Mouse (Mus musculus): Measurements from ENCODE around the gene Nr4a3. TPM values are rescaled to one million over a fixed set of nuclear protein-coding genes. Genes with fewer than 3 reads are reported as not detected.

The Nr4a3 gene
- polyA plus RNA-seq, 1 experiment from 2014 or later, result 0.13 TPM

DNA sequence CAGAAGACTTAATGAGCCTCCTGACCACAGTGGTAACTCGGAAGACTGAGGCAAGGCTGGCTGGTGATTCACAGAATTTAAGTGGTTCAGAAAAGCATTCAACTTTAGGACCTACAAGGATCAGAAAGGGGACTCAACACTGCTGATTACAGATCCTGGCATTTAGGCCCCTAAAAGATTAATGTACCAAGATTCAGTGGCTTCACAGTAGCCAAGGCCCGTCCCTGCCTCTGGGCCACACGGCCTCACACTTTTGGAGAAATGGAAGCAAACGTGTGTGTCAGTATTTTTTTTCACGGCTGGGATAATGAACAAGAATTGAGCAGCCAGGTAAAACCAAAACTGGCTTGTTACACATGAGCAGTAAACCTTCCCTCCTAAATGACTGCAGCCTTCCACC lies 6.1 kb upstream of the Nr4a3 start:
- peaks cover 10% of the 10 kb centered on the region for H3K4me1 ChIP-seq (ENCODE audit: control insufficient read depth, insufficient read depth, low read length)
- no peaks in the 10 kb centered on the region for H3K27me3 ChIP-seq (ENCODE audit: control insufficient read depth, insufficient read depth, low read length)
- no peaks in the 10 kb centered on the region for H3K36me3 ChIP-seq (ENCODE audit: control insufficient read depth, insufficient read depth)
- H3K4me3 ChIP-seq (ENCODE audit: low read length), result no peak overlapping the region
- no peak overlapping the region for H3K4me2 ChIP-seq (ENCODE audit: low read depth, low read length)
- no peak for ATAC-seq (replicated peaks; ENCODE audit: extremely low read depth, insufficient read depth, low FRiP score)
- no peak overlapping the region for H3K27ac ChIP-seq (ENCODE audit: low read length)
- no peaks in the 10 kb centered on the region for H3K9me3 ChIP-seq (replicated peaks; ENCODE audit: control insufficient read depth, low read length)
- 81% methylated on average over 5 of the region's 5 CpGs for WGBS
- no peak overlapping the region for H3K9ac ChIP-seq (ENCODE audit: low read length)

DNA sequence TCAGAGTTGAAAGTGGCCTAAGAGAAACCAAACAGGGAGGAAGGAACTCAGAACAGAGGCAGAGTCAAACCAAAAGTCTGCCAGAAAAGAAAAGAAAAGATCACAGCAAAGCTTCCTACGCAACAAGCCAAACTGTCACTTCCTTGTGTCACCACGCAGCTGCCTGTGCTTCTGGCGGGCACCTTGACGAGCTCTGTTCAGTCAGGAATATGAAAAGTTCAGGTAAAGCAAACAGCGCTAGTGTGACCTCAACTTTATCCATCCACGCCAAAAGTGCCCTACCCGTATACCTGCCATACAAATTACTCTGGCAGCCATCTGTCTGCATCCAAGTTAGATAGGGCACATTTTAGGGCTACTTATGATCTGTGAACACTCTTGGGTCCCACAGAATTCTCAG lies 5.2 kb upstream of the Nr4a3 start:
- ATAC-seq (replicated peaks; ENCODE audit: extremely low read depth, insufficient read depth, low FRiP score), result no peak
- no peak overlapping the region for H3K27ac ChIP-seq (ENCODE audit: low read length)

DNA sequence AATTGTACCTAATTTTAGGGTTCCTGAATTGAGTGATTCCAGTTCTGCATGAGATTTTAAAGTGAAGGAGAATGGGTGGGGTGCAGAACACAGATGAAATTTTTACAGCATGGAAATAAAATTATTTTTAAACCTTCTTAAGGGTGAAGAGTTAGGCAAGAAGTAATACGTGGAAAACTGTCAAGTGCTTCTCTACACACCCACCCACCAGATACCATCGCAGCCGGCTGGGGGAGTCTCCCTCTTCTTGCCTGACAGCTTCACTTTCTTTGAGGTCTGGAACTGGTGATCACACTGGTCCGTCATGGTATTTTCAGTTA lies 2.5 kb upstream of the Nr4a3 start:
- Histone ChIP-seq H3K36me3 (ENCODE audit: control insufficient read depth, insufficient read depth) (no peaks in the 10 kb centered on the region), H3K9ac (ENCODE audit: low read length) (peak overlapping the region; percentile 92), H3K4me3 (ENCODE audit: low read length) (peak overlapping the region; percentile 81), H3K4me2 (ENCODE audit: low read depth, low read length) (peak overlapping the region; percentile 72), H3K27ac (ENCODE audit: low read length) (peak overlapping the region; percentile 100), H3K4me1 (ENCODE audit: control insufficient read depth, insufficient read depth, low read length) (peaks cover 25% of the 10 kb centered on the region), H3K9me3 (replicated peaks; ENCODE audit: control insufficient read depth, low read length) (no peaks in the 10 kb centered on the region), H3K27me3 (ENCODE audit: control insufficient read depth, insufficient read depth, low read length) (no peaks in the 10 kb centered on the region; the same call in 1 of the 2 replicates)
- ATAC-seq (replicated peaks; ENCODE audit: extremely low read depth, insufficient read depth, low FRiP score), result no peak
- WGBS, result 0% methylated on average over 4 of the region's 4 CpGs

More for the DNA sequence above, 5.2 kb upstream of the Nr4a3 start:
- H3K9ac ChIP-seq (ENCODE audit: low read length), result no peak overlapping the region
- H3K27me3 ChIP-seq (ENCODE audit: control insufficient read depth, insufficient read depth, low read length), result no peaks in the 10 kb centered on the region
- H3K9me3 ChIP-seq (replicated peaks; ENCODE audit: control insufficient read depth, low read length), result no peaks in the 10 kb centered on the region
- WGBS, result 75% methylated on average over 7 of the region's 7 CpGs
- no peak overlapping the region for H3K4me2 ChIP-seq (ENCODE audit: low read depth, low read length)
- H3K4me3 ChIP-seq (ENCODE audit: low read length), result no peak overlapping the region
- H3K36me3 ChIP-seq (ENCODE audit: control insufficient read depth, insufficient read depth), result no peaks in the 10 kb centered on the region
- H3K4me1 ChIP-seq (ENCODE audit: control insufficient read depth, insufficient read depth, low read length), result peaks cover 10% of the 10 kb centered on the region

DNA sequence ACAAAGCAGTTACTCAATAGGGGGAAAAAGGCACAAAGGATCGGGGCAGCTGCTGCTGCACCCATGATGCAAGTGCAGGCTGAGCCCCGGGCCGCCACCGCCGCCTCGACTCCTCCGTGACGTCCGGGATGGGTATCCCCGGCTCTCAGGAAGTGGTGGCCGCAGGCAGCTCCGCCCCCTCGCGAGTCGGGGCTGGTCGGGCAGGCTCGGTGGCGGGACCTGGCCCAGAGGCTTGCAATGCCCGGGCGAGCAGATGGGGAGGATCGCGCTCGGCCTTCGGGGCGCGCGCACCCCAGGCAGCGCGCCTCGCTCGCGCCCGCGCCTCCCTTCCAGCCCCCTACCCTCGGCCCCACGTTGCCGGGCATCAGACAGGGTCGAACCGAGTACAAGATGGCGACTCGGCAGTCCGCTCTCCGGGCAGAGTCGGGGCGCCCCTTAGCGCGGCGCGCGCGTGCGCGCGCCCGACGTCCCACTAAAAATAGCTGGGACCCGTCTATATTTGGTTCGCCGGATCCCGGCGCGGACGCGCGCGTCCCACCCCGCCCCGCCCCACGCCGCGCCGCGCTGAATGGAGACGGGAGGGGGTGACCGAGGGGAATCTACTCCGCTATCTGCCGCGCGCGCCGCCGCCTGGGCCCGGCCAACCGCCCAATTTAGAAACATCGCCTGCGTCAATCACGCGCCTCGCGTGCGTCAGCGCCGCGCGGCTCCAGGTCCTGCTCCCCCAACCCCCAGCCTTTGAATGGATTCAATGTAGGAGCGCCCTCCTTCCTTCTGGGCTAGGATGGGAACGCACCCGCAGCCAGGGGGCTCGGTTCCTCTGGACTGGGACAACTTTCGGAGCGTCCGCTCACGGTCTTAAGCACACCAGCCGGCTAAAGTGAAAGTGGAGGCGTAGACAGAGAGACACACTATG lies 1.9 kb upstream of the Nr4a3 start:
- Histone ChIP-seq H3K4me3 (ENCODE audit: low read length) (peak overlapping the region; percentile 81), H3K4me1 (ENCODE audit: control insufficient read depth, insufficient read depth, low read length) (peaks cover 30% of the 10 kb centered on the region), H3K4me2 (ENCODE audit: low read depth, low read length) (peak overlapping the region; percentile 100), H3K36me3 (ENCODE audit: control insufficient read depth, insufficient read depth) (no peaks in the 10 kb centered on the region), H3K27ac (ENCODE audit: low read length) (peak overlapping the region; percentile 100), H3K27me3 (ENCODE audit: control insufficient read depth, insufficient read depth, low read length) (peaks cover 6% of the 10 kb centered on the region), H3K9ac (ENCODE audit: low read length) (peak overlapping the region; percentile 92), H3K9me3 (replicated peaks; ENCODE audit: control insufficient read depth, low read length) (no peaks in the 10 kb centered on the region)
- peak; percentile 89 for ATAC-seq (replicated peaks; ENCODE audit: extremely low read depth, insufficient read depth, low FRiP score)
- under 1% methylated on average over 98 of the region's 105 CpGs for WGBS

DNA sequence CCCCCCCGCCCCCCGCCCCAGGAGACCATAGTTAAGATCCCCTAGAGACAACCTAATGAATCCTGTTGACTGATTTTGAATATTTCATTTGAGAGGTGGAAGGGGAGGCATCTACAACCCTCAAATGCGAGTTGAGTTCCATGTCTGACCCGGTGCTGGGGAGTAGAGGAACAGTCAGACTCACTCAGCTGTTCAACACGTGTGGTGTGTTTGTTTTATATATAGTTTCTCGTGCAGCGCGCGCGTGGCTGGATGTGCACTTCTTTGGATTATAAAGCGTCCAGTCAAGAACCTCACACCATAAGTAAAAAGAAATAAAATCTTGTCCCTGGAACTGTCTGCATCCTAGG lies 837 bp upstream of the Nr4a3 start:
- H3K4me3 ChIP-seq (ENCODE audit: low read length), result peak overlapping the region; percentile 81
- H3K9me3 ChIP-seq (replicated peaks; ENCODE audit: control insufficient read depth, low read length), result no peaks in the 10 kb centered on the region
- H3K27ac ChIP-seq (ENCODE audit: low read length), result peak overlapping the region; percentile 100
- peak overlapping the region; percentile 100 for H3K4me2 ChIP-seq (ENCODE audit: low read depth, low read length)
- H3K36me3 ChIP-seq (ENCODE audit: control insufficient read depth, insufficient read depth), result no peaks in the 10 kb centered on the region
- H3K9ac ChIP-seq (ENCODE audit: low read length), result peak overlapping the region; percentile 77
- H3K27me3 ChIP-seq (ENCODE audit: control insufficient read depth, insufficient read depth, low read length), result peaks cover 12% of the 10 kb centered on the region
- ATAC-seq (replicated peaks; ENCODE audit: extremely low read depth, insufficient read depth, low FRiP score), result no peak
- H3K4me1 ChIP-seq (ENCODE audit: control insufficient read depth, insufficient read depth, low read length), result peaks cover 35% of the 10 kb centered on the region
- under 1% methylated on average over 11 of the region's 11 CpGs for WGBS

DNA sequence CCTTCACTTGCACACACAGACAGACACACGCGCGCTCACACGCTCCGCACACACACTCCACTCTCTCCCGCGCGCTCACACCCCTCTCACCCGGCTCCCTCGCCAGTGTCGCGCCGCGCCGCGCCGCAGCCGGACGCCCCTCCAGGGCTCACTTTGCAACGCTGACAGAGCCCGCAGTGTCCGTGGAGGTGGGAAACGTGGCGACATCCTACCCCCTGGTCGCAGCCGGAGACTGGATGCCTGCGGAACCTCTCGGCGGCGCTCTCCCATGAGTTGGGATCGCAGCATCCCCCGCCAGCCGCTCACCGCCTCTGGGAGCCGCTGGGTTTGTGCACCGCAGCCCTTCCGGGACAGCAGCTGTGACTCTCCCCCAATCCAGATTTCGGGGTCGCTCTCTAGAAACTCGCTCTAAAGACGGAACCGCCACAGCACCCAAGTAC lies 348 bp downstream of the Nr4a3 start:
- no peak for ATAC-seq (replicated peaks; ENCODE audit: extremely low read depth, insufficient read depth, low FRiP score)
- H3K4me2 ChIP-seq (ENCODE audit: low read depth, low read length), result peak overlapping the region; percentile 100
- peaks cover 32% of the 10 kb centered on the region for H3K4me1 ChIP-seq (ENCODE audit: control insufficient read depth, insufficient read depth, low read length)
- peaks cover 22% of the 10 kb centered on the region for H3K27me3 ChIP-seq (ENCODE audit: control insufficient read depth, insufficient read depth, low read length)
- H3K27ac ChIP-seq (ENCODE audit: low read length), result peak overlapping the region; percentile 100
- H3K9ac ChIP-seq (ENCODE audit: low read length), result peak overlapping the region; percentile 77
- no peaks in the 10 kb centered on the region for H3K9me3 ChIP-seq (replicated peaks; ENCODE audit: control insufficient read depth, low read length)
- H3K4me3 ChIP-seq (ENCODE audit: low read length), result peak overlapping the region; percentile 81
- under 1% methylated on average over 42 of the region's 42 CpGs for WGBS
- no peaks in the 10 kb centered on the region for H3K36me3 ChIP-seq (ENCODE audit: control insufficient read depth, insufficient read depth)

DNA sequence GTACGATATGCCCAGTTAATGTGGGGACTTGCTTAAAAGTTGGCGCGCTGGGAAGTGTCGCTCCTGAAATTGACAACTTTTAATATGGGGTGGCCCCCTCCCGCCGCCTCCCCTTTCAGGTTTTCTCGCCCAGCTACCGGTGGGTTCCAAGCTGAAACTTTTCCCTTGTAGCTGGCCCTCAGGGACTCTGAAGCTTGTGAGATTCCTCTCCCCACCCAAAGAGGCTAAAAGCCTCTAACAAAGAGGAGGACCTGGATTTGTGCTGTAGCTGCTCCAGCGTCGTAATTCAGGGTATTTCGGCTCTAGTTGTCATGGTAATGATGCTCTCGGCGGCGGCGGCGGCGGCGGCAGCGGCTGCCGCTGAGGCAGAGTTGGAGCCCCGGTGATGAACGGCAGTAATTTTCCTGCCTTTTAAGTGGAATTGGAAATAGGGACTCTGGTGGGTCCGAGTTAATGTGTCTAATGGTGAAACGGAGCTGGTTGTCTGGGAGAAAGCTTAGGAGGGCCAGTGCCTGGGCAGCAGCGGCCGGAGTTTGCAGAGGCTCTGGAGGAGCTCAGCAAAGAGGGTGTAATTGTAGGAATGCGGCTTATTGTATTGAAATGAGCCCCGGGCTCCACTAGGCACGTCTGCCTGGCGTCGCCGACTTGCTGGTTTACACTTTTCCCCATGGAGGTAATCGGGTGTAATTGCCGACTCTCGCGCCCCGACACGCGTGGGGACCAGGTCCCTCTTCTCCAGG lies 938 bp downstream of the Nr4a3 start:
- Histone ChIP-seq H3K9me3 (replicated peaks; ENCODE audit: control insufficient read depth, low read length) (no peaks in the 10 kb centered on the region), H3K9ac (ENCODE audit: low read length) (peak overlapping the region; percentile 77), H3K4me3 (ENCODE audit: low read length) (peak overlapping the region; percentile 81), H3K4me1 (ENCODE audit: control insufficient read depth, insufficient read depth, low read length) (peaks cover 32% of the 10 kb centered on the region), H3K27me3 (ENCODE audit: control insufficient read depth, insufficient read depth, low read length) (peaks cover 28% of the 10 kb centered on the region), H3K4me2 (ENCODE audit: low read depth, low read length) (peak overlapping the region; percentile 100), H3K36me3 (ENCODE audit: control insufficient read depth, insufficient read depth) (no peaks in the 10 kb centered on the region), H3K27ac (ENCODE audit: low read length) (no peak overlapping the region)
- WGBS, result under 1% methylated on average over 39 of the region's 39 CpGs
- ATAC-seq (replicated peaks; ENCODE audit: extremely low read depth, insufficient read depth, low FRiP score), result no peak

DNA sequence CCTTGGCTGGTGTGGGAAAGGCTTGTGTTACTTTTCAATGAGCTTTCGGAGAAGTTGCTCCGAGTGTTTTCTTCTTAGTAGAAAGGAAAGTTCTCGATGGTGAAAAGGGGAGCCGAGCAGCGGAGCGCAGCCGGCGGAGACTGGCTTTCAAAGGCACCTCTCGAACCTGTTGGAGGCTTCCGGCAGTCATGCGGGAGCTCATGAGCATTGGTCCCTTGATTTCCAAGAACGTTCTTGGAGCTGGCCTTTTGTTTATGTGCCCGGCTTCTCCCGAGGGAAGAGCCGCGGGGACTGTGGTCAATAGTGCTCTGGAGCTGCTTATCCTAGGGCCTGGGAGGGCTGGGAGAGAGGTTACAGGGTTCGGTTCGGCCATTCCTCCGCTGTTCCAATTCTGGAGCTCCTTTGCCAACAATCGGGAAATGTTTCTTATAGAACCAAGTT lies 1.5 kb downstream of the Nr4a3 start:
- H3K4me3 ChIP-seq (ENCODE audit: low read length), result peak overlapping the region; percentile 81
- H3K27ac ChIP-seq (ENCODE audit: low read length), result no peak overlapping the region
- no peaks in the 10 kb centered on the region for H3K36me3 ChIP-seq (ENCODE audit: control insufficient read depth, insufficient read depth)
- under 1% methylated on average over 20 of the region's 20 CpGs for WGBS
- H3K4me1 ChIP-seq (ENCODE audit: control insufficient read depth, insufficient read depth, low read length), result peaks cover 35% of the 10 kb centered on the region
- no peak for ATAC-seq (replicated peaks; ENCODE audit: extremely low read depth, insufficient read depth, low FRiP score)
- no peaks in the 10 kb centered on the region for H3K9me3 ChIP-seq (replicated peaks; ENCODE audit: control insufficient read depth, low read length)
- peak overlapping the region; percentile 100 for H3K4me2 ChIP-seq (ENCODE audit: low read depth, low read length)
- H3K9ac ChIP-seq (ENCODE audit: low read length), result peak overlapping the region; percentile 77
- H3K27me3 ChIP-seq (ENCODE audit: control insufficient read depth, insufficient read depth, low read length), result peaks cover 34% of the 10 kb centered on the region

Data from heart, embryonic 16.5 days (tissue).